Mouse (Mus musculus) bone marrow macrophage, adult 2 months (primary cell): Measurements from ENCODE around the gene Opn4.

ENCODE experiments used
- CTCF ChIP-seq: IDR thresholded peaks from 2 replicates; pipeline ENCODE4 v1.5.1; 2012; ENCODE audit warnings: low read depth, mild to moderate bottlenecking, low read length, moderate library complexity
- POLR2A ChIP-seq: IDR thresholded peaks from 2 replicates; pipeline ENCODE4 v1.6.1; 2012; ENCODE audit warnings: mild to moderate bottlenecking, low read depth, low read length, borderline replicate concordance

DNA sequence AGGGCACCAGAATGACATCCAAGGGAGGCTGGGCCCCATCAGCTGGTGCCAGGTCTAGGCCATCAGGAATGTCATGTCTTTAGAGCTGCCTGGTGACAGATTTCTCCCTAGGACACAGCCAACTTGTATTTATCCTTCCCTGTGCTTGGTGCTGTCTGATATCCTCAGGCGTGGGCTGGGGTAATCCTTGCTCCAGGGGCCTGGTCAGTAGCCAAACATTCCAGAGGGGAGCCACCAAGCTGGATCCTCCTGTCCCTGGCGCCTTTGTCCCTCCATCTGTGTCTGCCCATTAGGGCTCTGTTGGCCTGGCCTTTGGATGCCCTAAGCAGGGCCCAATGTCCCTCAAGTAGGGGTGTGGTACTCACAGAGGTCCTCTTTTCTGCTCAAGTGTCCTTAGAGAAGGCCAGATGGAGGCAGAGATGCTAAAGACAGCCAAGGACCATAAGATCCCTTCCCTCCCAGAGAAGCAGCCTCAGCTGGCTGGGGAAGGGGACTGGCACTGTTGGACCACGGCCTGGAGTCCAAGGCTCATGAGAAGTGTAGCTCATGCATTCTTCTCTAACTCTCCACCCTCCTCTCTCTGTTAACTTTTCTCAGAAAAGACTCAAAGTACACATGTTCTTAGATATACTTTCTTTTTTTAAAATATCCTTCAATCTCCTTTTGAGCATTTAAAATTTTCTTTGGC lies 17.1 kb downstream of the Opn4 start:
- TF ChIP-seq CTCF (no peak), POLR2A (no peak)
